Mouse (Mus musculus) thymus, adult 2 months (tissue): ENCODE results near the gene Pip5k1b.

ENCODE experiments used
- CTCF ChIP-seq: fragments of 200-500 bp; IDR thresholded peaks from 2 replicates; pipeline ENCODE4 v1.5.1; 2012; ENCODE audit warnings: mild to moderate bottlenecking, control low read depth, low read length, moderate library complexity, borderline replicate concordance; ENCODE audit not compliant: control insufficient read depth, poor library complexity, insufficient read depth; ENCODE audit errors: extremely low read depth
- POLR2A ChIP-seq: fragments of 200-500 bp; IDR thresholded peaks from 2 replicates; pipeline ENCODE4 v1.6.1; 2012; ENCODE audit warnings: mild to moderate bottlenecking, low read length, control low read depth, moderate library complexity; ENCODE audit not compliant: control insufficient read depth, poor library complexity, insufficient read depth; ENCODE audit errors: extremely low read depth

DNA sequence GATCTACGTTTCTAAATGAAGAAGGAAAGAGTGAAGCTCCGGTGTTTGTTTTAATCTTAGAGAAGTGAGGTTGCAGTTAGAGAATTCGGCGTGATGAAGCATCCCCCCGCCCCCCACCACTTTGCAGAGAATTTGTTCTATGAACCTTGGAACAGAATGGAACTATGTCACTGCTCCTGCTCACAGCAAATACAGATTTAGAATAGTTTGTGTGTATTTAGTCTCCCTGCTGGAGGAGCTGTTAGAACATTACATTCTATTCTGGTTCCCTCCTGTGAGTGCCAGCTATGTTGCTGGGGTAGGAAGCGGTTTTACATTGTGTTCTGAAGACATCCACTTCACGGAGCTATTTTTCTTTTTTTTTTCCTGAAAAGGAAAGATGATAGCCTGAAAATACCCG, 28.3 kb upstream of the Pip5k1b start:
- TF ChIP-seq CTCF: no peak
- no peak for TF ChIP-seq POLR2A
